Mouse (Mus musculus): Measurements from ENCODE around the gene Aox2. TPM values are rescaled to one million over a fixed set of nuclear protein-coding genes. Genes with fewer than 3 reads are reported as not detected.

The Aox2 gene
- polyA plus RNA-seq, 1 experiment from 2014 or later, result 0.05 TPM

DNA sequence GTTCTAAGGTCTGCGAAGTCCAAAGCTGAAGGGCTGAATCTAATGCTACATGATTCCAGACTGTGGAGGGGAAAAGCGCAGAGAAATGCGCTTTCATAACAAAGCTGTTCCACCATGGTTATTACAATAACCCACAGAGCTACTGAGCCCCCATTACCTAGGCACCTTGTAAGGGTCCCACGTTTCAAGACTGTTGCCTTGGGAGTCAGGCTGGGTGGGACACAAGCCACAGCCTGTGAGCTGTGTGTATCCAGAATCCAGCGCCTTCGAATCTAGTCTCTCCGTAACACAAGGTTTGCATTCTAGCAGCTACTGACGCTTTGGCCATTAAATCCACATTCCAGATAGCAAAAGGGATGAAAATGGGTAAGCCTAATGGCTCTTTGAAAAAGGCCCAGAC, 35.0 kb downstream of the Aox2 start:
- 85% methylated on average over 8 of the region's 8 CpGs for WGBS
- Histone ChIP-seq H3K27ac (no peak overlapping the region), H3K4me1 (0 out of 2 replicates have a peak, but pooled peaks cover 4% of the 10 kb centered on the region), H3K27me3 (ENCODE audit: insufficient read depth, poor library complexity, severe bottlenecking) (peaks cover 7% of the 10 kb centered on the region; the same call in 1 of the 2 replicates), H3K36me3 (no peaks in the 10 kb centered on the region), H3K4me3 (no peak overlapping the region), H3K9me3 (no peaks in the 10 kb centered on the region)
- DNase-seq (ENCODE audit: low spot score), result no peak

DNA sequence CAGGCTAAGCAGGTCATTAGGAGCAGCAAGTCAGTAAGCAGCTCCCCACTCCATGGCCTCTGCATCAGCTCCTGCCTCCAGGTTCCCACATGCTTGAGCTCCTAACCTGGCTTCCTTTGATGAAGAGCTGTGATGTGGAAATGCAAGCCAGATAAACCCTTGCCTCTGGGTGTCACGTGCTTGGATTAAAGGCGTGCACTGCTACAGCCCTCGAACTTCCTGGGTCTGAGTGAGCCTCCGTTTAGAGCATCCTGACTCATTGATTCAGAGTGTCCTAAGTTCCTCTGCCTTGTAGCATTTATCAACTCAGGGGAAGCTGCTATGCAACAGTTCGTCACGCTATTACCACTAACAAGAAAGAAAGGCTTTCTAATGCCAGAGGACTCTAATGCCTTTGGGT, 37.4 kb downstream of the Aox2 start:
- no peaks in the 10 kb centered on the region for H3K9me3 ChIP-seq
- H3K27me3 ChIP-seq (ENCODE audit: insufficient read depth, poor library complexity, severe bottlenecking), result no peaks in the 10 kb centered on the region
- H3K27ac ChIP-seq, result no peak overlapping the region
- WGBS, result 65% methylated on average over 6 of the region's 6 CpGs
- peak; percentile 66 for DNase-seq (ENCODE audit: low spot score)
- H3K36me3 ChIP-seq, result no peaks in the 10 kb centered on the region
- H3K4me3 ChIP-seq, result no peak overlapping the region
- H3K4me1 ChIP-seq, result no peaks in the 10 kb centered on the region

DNA sequence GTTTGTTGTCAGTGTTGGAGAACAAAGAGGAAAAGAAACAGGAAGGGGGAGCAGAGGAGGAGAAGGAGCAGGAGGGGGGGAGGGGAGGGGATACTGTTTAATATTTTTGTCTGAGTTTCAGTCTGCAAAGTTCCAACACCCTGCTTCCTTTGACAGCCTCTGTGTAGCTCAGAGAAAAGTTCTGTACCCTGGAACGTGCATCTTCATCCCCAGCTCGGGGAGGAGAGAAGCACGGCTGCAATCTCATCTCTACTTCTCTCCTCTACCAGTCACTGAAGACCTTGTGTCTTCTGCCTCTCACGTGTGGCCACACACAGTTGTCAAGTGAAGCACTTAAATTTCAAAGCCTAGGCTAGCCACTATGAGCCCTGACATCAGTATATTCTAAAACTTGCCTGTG, 55.1 kb downstream of the Aox2 start:
- DNase-seq (ENCODE audit: low spot score), result no peak
- H3K27me3 ChIP-seq (ENCODE audit: insufficient read depth, poor library complexity, severe bottlenecking), result no peaks in the 10 kb centered on the region
- peak overlapping the region; percentile 31 for H3K4me3 ChIP-seq
- no peaks in the 10 kb centered on the region for H3K9me3 ChIP-seq
- no peaks in the 10 kb centered on the region for H3K36me3 ChIP-seq
- WGBS, result 41% methylated on average over 4 of the region's 4 CpGs
- H3K27ac ChIP-seq, result no peak overlapping the region
- no peaks in the 10 kb centered on the region for H3K4me1 ChIP-seq

DNA sequence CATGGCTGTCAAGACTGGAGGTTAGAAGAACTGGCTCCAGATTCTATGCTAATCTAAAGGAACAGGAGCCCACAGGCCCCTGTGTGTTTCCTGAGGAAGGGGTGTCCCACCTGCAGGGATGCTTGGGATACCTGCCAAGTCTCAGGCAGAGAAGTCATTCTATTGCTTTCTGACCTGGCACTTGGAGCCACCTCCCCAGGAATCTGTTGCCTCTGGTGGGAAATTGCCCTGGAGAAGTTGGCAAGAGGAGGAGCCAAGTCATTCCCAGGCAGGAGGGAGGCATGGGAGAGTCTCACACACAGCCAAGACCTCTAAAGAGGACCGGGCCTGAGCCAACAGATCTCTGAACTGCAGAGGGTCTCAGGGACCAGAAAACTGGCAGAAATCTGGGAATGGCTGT, 61.8 kb downstream of the Aox2 start:
- 65% methylated on average over 1 of the region's 1 CpGs for WGBS
- H3K9me3 ChIP-seq, result no peaks in the 10 kb centered on the region
- peaks cover 8% of the 10 kb centered on the region; the same call in 1 of the 2 replicates for H3K4me1 ChIP-seq
- no peak overlapping the region for H3K4me3 ChIP-seq
- no peak for DNase-seq (ENCODE audit: low spot score)
- no peaks in the 10 kb centered on the region for H3K36me3 ChIP-seq
- H3K27ac ChIP-seq, result no peak overlapping the region
- H3K27me3 ChIP-seq (ENCODE audit: insufficient read depth, poor library complexity, severe bottlenecking), result no peaks in the 10 kb centered on the region

DNA sequence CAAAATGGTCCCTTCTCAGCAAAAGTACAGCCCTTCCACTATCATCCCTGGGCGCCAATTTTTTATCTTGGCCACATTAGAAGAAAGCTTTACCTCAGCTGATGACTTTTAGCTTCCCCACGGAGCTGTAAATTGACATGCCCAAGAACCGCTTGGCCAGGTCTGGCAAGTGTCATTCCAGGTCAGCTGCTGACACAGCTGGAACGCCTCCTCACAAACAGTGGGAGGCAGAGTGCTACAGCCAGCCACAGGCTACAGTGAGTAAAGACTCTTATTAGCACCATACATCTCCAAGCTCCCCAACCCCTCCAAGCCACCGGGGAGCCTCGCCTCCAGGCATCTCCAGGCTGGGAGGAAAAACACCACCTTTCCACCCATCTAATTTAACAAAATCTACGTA, 63.5 kb downstream of the Aox2 start:
- Histone ChIP-seq H3K36me3 (no peaks in the 10 kb centered on the region), H3K27ac (no peak overlapping the region), H3K4me1 (peaks cover 8% of the 10 kb centered on the region; the same call in 1 of the 2 replicates), H3K4me3 (no peak overlapping the region), H3K9me3 (no peaks in the 10 kb centered on the region), H3K27me3 (ENCODE audit: insufficient read depth, poor library complexity, severe bottlenecking) (no peaks in the 10 kb centered on the region)
- WGBS, result 5% methylated on average over 7 of the region's 7 CpGs
- DNase-seq (ENCODE audit: low spot score), result no peak

DNA sequence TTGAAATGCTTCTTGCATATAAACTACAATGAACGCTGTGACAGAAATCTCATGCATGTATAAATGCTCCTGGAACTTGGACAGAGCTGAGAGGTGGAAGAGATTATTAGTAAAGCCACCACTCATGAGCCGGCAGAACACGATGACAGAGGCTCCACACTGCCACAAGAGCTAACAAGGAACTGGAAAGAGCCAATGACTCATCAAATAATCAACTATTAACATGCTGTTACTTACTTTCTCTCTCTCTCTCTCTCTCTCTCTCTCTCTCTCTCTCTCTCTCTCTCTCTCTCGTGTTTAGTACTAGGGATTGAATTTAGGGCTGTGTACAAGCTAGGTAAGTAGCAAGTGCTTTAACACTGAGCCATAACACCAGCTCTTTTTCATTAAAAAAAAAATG, 65.7 kb downstream of the Aox2 start:
- Histone ChIP-seq H3K27me3 (ENCODE audit: insufficient read depth, poor library complexity, severe bottlenecking) (no peaks in the 10 kb centered on the region), H3K4me3 (no peak overlapping the region), H3K27ac (no peak overlapping the region), H3K4me1 (peaks cover 8% of the 10 kb centered on the region; the same call in 1 of the 2 replicates), H3K9me3 (no peaks in the 10 kb centered on the region), H3K36me3 (no peaks in the 10 kb centered on the region)
- 76% methylated on average over 4 of the region's 4 CpGs for WGBS
- DNase-seq (ENCODE audit: low spot score), result no peak

DNA sequence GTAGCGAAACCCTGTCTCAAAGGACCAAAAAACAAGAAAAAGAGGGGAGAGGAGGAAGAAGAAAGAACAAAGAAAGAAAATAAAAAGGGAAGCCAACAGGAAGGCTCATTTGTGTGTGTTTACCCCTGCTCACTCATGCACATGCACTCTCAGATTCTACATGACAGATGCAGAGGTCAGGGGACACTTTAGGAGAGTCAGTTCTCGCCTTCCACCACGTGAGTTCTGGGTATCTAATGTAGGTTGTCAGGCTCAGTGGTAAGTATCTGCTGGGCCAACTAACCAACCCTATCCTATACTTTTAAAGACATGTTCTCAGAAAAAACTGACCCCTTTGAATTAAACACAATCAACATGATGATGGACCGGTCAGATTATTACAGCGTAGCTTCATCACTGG, 66.4 kb downstream of the Aox2 start:
- 80% methylated on average over 5 of the region's 5 CpGs for WGBS
- H3K4me1 ChIP-seq, result peaks cover 8% of the 10 kb centered on the region; the same call in 1 of the 2 replicates
- H3K36me3 ChIP-seq, result no peaks in the 10 kb centered on the region
- no peak overlapping the region for H3K4me3 ChIP-seq
- no peak for DNase-seq (ENCODE audit: low spot score)
- no peaks in the 10 kb centered on the region for H3K27me3 ChIP-seq (ENCODE audit: insufficient read depth, poor library complexity, severe bottlenecking)
- H3K9me3 ChIP-seq, result no peaks in the 10 kb centered on the region
- no peak overlapping the region for H3K27ac ChIP-seq

DNA sequence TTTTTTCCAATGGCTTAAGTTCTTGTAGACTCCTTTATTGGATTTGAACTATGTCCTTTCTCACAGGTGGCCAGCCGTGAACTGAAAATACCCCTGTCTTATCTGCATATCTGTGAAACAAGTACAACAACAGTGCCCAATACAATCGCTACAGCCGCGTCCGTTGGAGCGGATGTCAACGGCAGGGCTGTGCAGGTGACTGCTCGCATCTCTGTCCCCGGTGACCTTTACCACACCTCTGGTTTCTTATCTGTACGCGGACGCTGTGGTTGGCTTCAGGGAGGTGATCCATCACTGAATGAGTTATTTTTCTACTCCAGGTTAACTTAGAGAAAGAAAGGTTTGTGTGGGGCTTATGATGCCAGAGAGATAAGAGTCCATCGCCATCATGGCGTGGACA, 68.0 kb downstream of the Aox2 start:
- WGBS, result 82% methylated on average over 14 of the region's 14 CpGs
- Histone ChIP-seq H3K4me1 (peaks cover 8% of the 10 kb centered on the region; the same call in 1 of the 2 replicates), H3K27me3 (ENCODE audit: insufficient read depth, poor library complexity, severe bottlenecking) (no peaks in the 10 kb centered on the region), H3K4me3 (no peak overlapping the region), H3K9me3 (no peaks in the 10 kb centered on the region), H3K36me3 (no peaks in the 10 kb centered on the region), H3K27ac (no peak overlapping the region)
- no peak for DNase-seq (ENCODE audit: low spot score)

DNA sequence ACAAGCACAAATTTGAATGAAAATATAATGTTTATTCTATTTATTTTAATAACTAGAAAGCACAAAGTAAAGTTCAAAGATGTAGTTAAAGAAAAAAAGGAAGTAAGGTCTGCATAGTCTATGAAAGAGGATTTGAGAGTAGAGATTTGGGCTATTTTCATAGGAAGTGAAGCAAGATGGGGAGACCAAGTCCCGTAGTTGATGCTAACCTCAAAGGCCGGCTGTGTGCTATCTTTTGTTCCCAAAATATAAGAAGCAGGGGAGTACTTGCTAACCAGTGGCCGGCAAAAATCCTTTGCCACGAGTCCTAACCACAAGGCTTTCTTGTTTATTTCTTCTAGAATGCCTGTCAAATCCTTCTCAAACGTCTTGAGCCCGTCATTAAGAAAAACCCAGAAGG, 70.6 kb downstream of the Aox2 start:
- Histone ChIP-seq H3K27ac (no peak overlapping the region), H3K36me3 (no peaks in the 10 kb centered on the region), H3K27me3 (ENCODE audit: insufficient read depth, poor library complexity, severe bottlenecking) (no peaks in the 10 kb centered on the region), H3K4me1 (peaks cover 7% of the 10 kb centered on the region; the same call in 1 of the 2 replicates), H3K9me3 (no peaks in the 10 kb centered on the region), H3K4me3 (no peak overlapping the region)
- no peak for DNase-seq (ENCODE audit: low spot score)
- 79% methylated on average over 6 of the region's 6 CpGs for WGBS

DNA sequence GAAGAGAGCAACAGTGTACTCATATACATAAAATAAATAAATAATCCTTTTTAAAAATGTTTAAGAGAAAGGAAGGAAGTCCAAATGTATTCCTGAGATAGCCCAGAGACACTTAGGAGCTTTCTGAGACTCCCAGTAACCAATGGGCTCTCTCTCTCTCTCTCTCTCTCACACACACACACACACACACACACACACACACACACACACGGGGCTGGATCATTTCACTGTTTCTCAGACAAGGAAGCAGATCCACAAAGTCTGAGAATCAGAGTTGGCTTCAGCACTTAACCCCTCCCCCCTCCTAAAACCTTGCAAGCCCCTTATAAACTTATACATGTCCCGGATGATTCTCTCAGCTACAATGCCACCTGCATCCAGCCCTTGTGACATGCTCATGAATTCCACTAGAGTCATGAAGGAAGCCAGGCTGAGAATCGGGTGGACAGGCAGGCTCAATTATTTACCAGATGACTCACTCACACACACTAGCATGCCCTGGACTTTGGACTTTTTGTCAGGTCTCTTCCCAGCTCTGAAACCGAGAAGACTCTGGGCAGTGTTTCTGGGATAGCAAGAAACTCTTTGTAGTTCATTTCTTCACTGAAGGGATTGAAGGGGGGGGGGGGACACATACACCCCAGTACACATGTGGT, 75.2 kb downstream of the Aox2 start:
- Histone ChIP-seq H3K9me3 (no peaks in the 10 kb centered on the region), H3K4me3 (no peak overlapping the region)

DNA sequence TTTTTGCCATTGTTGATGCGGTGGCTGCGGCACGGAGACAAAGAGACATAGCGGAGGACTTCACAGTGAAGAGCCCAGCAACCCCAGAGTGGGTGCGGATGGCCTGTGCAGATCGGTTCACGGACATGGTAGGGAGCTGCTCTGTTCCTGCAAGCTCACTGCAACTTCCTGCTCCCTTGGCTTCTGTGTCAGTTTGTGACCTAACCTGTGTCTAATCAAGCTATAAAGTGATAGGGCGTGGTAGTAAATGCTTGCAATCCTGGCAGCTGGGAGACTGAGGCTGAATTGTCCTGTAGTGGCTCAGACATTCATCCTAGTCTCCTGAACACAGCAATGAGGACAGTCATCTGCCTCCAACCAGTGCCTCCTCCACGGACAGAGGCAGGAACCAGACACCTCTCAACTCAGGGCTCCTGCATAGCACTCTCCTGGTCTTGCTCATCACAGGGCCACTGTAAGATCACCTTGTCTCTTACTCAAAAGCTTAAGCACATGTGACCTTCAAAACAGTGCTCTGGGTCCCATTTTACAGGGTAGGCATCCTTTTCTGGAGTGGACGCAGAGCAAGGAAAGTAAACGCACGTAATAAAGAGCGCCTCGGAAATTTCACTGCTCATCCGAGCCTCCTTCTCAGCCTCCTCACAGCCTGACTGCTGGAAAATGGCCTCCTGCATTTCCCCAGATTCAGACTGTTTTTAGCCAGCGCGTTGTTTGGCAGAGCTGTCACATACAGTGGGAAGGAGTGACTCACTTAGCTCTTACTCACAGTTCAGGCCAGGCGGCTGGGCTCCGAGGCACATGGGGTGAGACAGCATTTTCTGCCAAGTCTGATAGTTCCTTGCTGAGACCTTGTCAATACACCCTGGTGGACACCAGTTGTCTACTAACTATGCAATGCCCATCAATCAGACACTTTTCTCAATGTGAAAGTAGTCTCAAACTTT, 81.1 kb downstream of the Aox2 start:
- H3K36me3 ChIP-seq, result no peaks in the 10 kb centered on the region
- no peak overlapping the region for H3K4me3 ChIP-seq
- H3K27me3 ChIP-seq (ENCODE audit: insufficient read depth, poor library complexity, severe bottlenecking), result no peaks in the 10 kb centered on the region
- H3K4me1 ChIP-seq, result no peaks in the 10 kb centered on the region
- no peaks in the 10 kb centered on the region for H3K9me3 ChIP-seq
- no peak overlapping the region for H3K27ac ChIP-seq
- no peak for DNase-seq (ENCODE audit: low spot score)
- WGBS, result 78% methylated on average over 19 of the region's 19 CpGs

More for the DNA sequence above, 75.2 kb downstream of the Aox2 start:
- Histone ChIP-seq H3K36me3 (no peaks in the 10 kb centered on the region), H3K27ac (no peak overlapping the region), H3K4me1 (peaks cover 7% of the 10 kb centered on the region; the same call in 1 of the 2 replicates), H3K27me3 (ENCODE audit: insufficient read depth, poor library complexity, severe bottlenecking) (no peaks in the 10 kb centered on the region)
- WGBS, result 61% methylated on average over 4 of the region's 4 CpGs
- no peak for DNase-seq (ENCODE audit: low spot score)

DNA sequence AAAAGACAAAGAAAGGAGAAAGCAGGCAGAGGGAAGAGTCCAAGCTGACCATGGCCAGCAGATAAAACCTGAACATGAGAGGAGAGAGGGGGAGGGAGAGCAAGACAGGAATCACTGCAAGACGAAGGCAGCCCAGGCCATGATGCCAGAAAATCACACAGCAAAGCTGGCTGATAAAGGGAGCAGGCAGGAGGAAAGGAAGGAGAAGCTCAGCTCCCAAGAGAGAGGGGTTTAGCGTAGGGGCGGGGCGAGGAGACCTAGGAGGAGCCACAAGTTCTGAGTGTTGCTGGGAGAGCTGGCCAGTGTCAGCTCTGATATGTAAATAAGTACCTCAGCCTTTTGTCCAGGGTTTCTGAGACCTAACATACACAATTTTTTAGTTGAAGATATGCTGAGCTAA, 84.2 kb downstream of the Aox2 start:
- Histone ChIP-seq H3K9me3 (no peaks in the 10 kb centered on the region), H3K27ac (no peak overlapping the region), H3K27me3 (ENCODE audit: insufficient read depth, poor library complexity, severe bottlenecking) (no peaks in the 10 kb centered on the region), H3K4me1 (no peaks in the 10 kb centered on the region), H3K4me3 (no peak overlapping the region), H3K36me3 (no peaks in the 10 kb centered on the region)
- DNase-seq (ENCODE audit: low spot score), result peak; percentile 70
- WGBS, result 44% methylated on average over 4 of the region's 4 CpGs

DNA sequence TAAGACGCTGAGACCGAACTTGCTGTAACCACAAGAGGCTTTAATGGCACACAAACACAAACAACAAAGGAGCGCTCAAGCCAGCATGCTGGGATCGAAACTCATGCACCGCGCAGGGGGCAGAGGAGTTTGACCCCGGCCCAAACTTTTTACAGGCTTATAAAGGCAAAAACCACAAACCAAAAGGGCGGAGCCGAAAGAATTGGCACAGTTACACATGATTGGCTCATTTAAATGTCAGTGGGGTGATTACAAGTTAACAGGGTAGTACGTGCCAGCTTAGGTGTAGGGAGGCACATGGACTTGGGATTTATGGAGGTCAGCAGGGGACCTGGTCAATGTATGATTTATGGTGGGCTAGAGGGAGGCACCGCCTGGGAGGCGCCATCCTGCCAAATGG, 86.4 kb downstream of the Aox2 start:
- WGBS, result 97% methylated on average over 12 of the region's 12 CpGs
- H3K27ac ChIP-seq, result no peak overlapping the region
- H3K4me3 ChIP-seq, result no peak overlapping the region
- H3K27me3 ChIP-seq (ENCODE audit: insufficient read depth, poor library complexity, severe bottlenecking), result no peaks in the 10 kb centered on the region
- no peaks in the 10 kb centered on the region for H3K9me3 ChIP-seq
- H3K36me3 ChIP-seq, result no peaks in the 10 kb centered on the region
- H3K4me1 ChIP-seq, result no peaks in the 10 kb centered on the region
- no peak for DNase-seq (ENCODE audit: low spot score)

Measured in heart, embryonic 10.5 days (tissue).